Mouse (Mus musculus): Measurements from ENCODE around the gene Tspan14. TPM values are rescaled to one million over a fixed set of nuclear protein-coding genes. Genes with fewer than 3 reads are reported as not detected.

Tspan14 gene
- polyA plus RNA-seq, 1 experiment from 2014 or later: 77.3 TPM

DNA sequence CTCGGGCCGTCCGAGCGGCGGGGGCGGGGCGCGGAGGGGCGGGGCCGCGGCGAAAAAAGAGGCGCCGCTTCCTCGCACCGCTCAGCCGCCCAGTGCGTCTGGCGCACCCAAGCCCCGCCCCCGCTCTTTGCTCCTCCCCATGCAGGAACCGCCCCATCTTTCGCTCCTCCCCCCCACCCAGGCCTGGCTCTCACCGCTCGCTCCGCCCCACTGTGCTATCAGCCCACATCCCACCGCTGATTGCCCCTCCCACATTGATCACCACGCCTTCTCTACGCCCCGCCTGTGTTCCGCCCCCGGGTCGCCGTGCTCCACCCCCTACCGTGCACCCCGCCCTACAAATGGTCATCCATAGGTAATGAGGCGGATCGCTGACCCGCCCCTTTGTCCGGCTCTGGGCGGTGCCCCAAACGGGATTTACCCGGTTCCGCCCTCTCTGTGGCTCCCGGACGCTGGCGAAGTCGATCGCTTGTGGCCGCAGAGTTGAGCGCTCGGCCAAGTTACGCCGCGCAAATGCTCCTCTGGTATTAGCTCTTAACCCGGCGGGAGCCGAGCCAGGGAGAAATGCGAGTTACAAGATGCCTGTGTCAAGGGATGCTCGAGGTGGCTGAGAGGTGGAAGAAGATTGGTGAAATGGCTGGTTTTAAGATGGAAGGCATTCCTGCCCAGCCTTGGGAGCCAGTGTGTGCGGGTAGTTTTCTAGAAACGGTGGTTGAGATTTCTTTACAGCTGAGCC lies 423 bp upstream of the Tspan14 start:
- H3K4me1 ChIP-seq (ENCODE audit: insufficient read depth, low read depth, low read length): peaks cover 33% of the 10 kb centered on the region
- 3% methylated on average over 40 of the region's 62 CpGs for WGBS
- ATAC-seq (peak; percentile 95), DNase-seq (ENCODE audit: low spot score) (peak; percentile 99)
- H3K4me2 ChIP-seq (replicated peaks; ENCODE audit: low read depth, low read length): peak overlapping the region; percentile 77
- no peaks in the 10 kb centered on the region for H3K36me3 ChIP-seq (ENCODE audit: insufficient read depth, low read length)
- H3K9me3 ChIP-seq (ENCODE audit: low read length): no peaks in the 10 kb centered on the region
- no peak; the same call in 1 of the 2 replicates for TF ChIP-seq EP300 (IDR thresholded peaks at IDR 0.05)
- TF ChIP-seq CTCF (IDR thresholded peaks at IDR 0.05): 0 out of 2 replicates have a peak, but pooled peaks have one; percentile 4
- H3K27ac ChIP-seq (ENCODE audit: low read length): peak overlapping the region; percentile 98
- H3K4me3 ChIP-seq (ENCODE audit: low read depth, low read length): peak overlapping the region; percentile 90
- H3K9ac ChIP-seq (replicated peaks; ENCODE audit: low read depth): peak overlapping the region; percentile 90
- H3K27me3 ChIP-seq (replicated peaks; ENCODE audit: insufficient read depth, low read length): no peaks in the 10 kb centered on the region

DNA sequence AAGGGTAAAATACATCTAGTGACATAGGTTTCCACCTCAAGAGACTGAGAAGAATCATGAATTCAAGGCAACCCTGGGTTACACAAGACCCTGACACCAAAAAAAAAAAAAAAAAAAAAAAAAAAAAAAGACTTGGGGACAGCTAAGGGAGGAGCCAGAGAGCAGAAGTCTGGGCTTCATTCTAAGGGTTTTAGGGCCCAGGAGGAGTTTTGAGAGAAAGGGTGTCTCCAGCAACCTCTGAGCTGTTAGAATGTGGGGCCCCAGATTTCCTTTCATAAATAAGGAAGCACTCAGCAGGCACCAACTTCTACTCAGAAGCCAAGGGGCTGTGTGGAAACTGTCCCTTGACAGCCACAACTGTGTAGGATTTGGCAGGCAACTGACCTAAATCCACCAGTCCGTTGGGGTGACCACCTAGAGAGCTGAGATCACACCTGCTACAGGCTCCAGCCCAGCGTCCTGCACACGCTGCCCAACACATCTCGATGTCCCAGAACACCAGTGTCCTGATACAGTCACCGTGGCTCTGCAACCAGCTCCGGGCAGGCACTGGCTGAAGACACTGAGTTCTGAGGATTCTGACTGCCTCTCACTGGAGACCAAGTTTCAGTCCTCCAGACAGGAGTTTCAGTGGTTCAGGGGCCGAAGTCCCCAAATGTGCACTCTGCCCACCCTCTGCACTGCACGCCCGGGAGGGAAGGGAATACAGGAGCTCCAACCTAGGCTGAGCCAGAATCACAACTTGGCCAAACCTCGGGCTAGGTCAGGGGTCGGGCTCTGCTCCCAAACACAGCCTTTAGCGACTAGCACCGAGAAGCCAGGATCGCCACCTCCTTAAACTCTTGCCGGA lies 875 bp downstream of the Tspan14 start:
- TF ChIP-seq CTCF (IDR thresholded peaks at IDR 0.05): no peak
- TF ChIP-seq EP300 (IDR thresholded peaks at IDR 0.05): no peak
- H3K4me3 ChIP-seq (ENCODE audit: low read depth, low read length): peak overlapping the region; percentile 90
- peak overlapping the region; percentile 98 for H3K27ac ChIP-seq (ENCODE audit: low read length)
- no peaks in the 10 kb centered on the region for H3K36me3 ChIP-seq (ENCODE audit: insufficient read depth, low read length)
- WGBS: 2% methylated on average over 15 of the region's 15 CpGs
- peaks cover 38% of the 10 kb centered on the region for H3K4me1 ChIP-seq (ENCODE audit: insufficient read depth, low read depth, low read length)
- H3K4me2 ChIP-seq (replicated peaks; ENCODE audit: low read depth, low read length): peak overlapping the region; percentile 77
- no peaks in the 10 kb centered on the region for H3K27me3 ChIP-seq (replicated peaks; ENCODE audit: insufficient read depth, low read length)
- ATAC-seq: no peak
- H3K9ac ChIP-seq (replicated peaks; ENCODE audit: low read depth): peak overlapping the region; percentile 90
- no peaks in the 10 kb centered on the region for H3K9me3 ChIP-seq (ENCODE audit: low read length)
- DNase-seq (ENCODE audit: low spot score): peak; percentile 79

DNA sequence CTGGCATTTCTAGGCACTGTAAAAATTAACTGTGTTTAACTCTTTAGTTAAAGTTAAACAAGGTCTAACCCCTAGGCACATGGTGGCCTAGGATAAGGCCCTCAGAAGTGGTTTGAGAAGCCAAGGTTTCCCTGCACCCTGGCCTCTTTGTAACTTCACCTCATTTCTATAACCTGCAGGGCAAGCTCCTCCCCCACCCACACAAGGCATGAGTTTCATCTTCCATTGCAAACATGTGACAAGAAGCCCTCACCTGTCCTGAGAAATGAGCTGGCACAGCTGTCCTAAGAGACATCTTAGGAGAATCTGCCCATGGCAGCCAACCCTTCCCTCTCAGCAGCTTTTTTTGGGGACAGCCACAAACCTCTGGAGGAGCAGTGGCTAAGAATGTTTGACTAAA lies 1.7 kb downstream of the Tspan14 start:
- ATAC-seq: no peak
- Histone ChIP-seq H3K4me1 (ENCODE audit: insufficient read depth, low read depth, low read length) (peaks cover 45% of the 10 kb centered on the region), H3K9ac (replicated peaks; ENCODE audit: low read depth) (no peak overlapping the region), H3K27me3 (replicated peaks; ENCODE audit: insufficient read depth, low read length) (no peaks in the 10 kb centered on the region), H3K4me3 (ENCODE audit: low read depth, low read length) (peak overlapping the region; percentile 90; the same call in 1 of the 2 replicates), H3K4me2 (replicated peaks; ENCODE audit: low read depth, low read length) (peak overlapping the region; percentile 77), H3K9me3 (ENCODE audit: low read length) (no peaks in the 10 kb centered on the region), H3K27ac (ENCODE audit: low read length) (no peak overlapping the region), H3K36me3 (ENCODE audit: insufficient read depth, low read length) (no peaks in the 10 kb centered on the region)
- no peak for TF ChIP-seq CTCF (IDR thresholded peaks at IDR 0.05)
- no peak for TF ChIP-seq EP300 (IDR thresholded peaks at IDR 0.05)
- DNase-seq (ENCODE audit: low spot score): no peak

DNA sequence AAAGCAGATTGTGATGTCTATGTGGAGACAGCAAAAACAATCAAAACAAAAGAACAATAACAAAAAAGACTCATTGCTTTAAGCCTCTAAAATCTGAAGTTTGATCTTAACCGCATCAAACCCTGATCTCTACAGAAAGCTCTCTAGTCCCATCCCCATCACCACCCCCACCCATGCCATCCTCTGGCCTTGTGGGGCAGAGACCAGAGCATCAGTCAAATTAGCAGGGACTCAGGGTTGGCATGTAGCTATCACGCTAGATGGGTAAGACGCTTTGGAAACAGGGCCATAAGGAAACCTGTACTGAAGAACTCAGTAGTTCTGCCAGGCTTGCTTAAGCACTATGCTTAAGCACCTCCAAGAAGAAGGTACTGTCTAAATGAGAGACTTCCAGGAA lies 2.4 kb downstream of the Tspan14 start:
- Histone ChIP-seq H3K27ac (ENCODE audit: low read length) (no peak overlapping the region), H3K36me3 (ENCODE audit: insufficient read depth, low read length) (no peaks in the 10 kb centered on the region), H3K4me3 (ENCODE audit: low read depth, low read length) (no peak overlapping the region; the same call in 1 of the 2 replicates), H3K4me1 (ENCODE audit: insufficient read depth, low read depth, low read length) (peaks cover 51% of the 10 kb centered on the region), H3K9me3 (ENCODE audit: low read length) (no peaks in the 10 kb centered on the region), H3K9ac (replicated peaks; ENCODE audit: low read depth) (no peak overlapping the region), H3K4me2 (replicated peaks; ENCODE audit: low read depth, low read length) (peak overlapping the region; percentile 77), H3K27me3 (replicated peaks; ENCODE audit: insufficient read depth, low read length) (no peaks in the 10 kb centered on the region)
- DNase-seq (ENCODE audit: low spot score): no peak
- 83% methylated on average over 3 of the region's 3 CpGs for WGBS
- no peak for TF ChIP-seq CTCF (IDR thresholded peaks at IDR 0.05)
- no peak for TF ChIP-seq EP300 (IDR thresholded peaks at IDR 0.05)
- ATAC-seq: no peak

DNA sequence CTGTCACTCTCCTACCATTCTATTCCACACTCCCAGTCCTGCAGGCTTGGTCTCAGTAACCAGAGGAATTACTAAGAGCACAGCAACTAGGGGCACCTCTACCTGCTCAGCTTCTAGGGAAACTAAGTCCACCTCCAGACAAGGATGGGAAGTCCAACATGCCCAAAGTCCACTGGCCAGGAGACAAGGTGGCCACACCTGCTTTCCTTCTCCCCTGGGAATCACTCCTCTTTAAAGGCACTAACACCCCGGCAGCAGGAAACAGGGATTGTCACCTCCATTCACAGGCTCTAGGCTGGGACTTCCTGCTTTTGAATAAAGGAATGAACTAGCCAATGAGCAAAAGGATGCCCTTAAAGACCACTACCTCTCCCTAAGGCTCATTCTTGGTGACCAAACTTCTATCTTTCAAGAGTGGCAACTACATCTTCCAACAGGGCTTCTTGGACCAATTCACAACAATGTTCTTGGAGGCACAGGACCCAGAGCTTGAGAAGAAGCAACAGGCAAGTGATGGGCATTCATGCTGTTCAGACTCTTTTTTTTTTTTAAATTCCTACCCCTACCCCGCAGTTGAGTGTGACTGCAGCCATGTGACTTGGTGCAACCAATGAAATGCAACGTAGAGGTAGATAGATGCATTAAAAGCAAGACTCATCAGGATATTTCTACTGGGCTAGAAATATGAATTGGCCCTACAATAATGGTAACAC lies 3.0 kb downstream of the Tspan14 start:
- ATAC-seq: no peak
- no peaks in the 10 kb centered on the region for H3K9me3 ChIP-seq (ENCODE audit: low read length)
- 49% methylated on average over 3 of the region's 3 CpGs for WGBS
- peak overlapping the region; percentile 28; the same call in 1 of the 2 replicates for H3K27ac ChIP-seq (ENCODE audit: low read length)
- no peak for DNase-seq (ENCODE audit: low spot score)
- H3K4me3 ChIP-seq (ENCODE audit: low read depth, low read length): no peak overlapping the region
- no peaks in the 10 kb centered on the region for H3K27me3 ChIP-seq (replicated peaks; ENCODE audit: insufficient read depth, low read length)
- TF ChIP-seq CTCF (IDR thresholded peaks at IDR 0.05) (no peak), EP300 (IDR thresholded peaks at IDR 0.05) (no peak)
- H3K4me2 ChIP-seq (replicated peaks; ENCODE audit: low read depth, low read length): peak overlapping the region; percentile 17; the same call in 1 of the 2 replicates
- H3K36me3 ChIP-seq (ENCODE audit: insufficient read depth, low read length): no peaks in the 10 kb centered on the region
- no peak overlapping the region for H3K9ac ChIP-seq (replicated peaks; ENCODE audit: low read depth)
- H3K4me1 ChIP-seq (ENCODE audit: insufficient read depth, low read depth, low read length): peaks cover 57% of the 10 kb centered on the region
